Mouse (Mus musculus): Measurements from ENCODE around the gene Lias. TPM values are rescaled to one million over a fixed set of nuclear protein-coding genes. Genes with fewer than 3 reads are reported as not detected.

Lias gene
- 67.4 and 67.8 TPM in 2 replicates for polyA plus RNA-seq (2014; fragmentation: Nextera tagmentation; extraction: Ambion mirVana)

- Histone ChIP-seq H3K36me3 (ENCODE audit: control insufficient read depth, insufficient read depth, low read length) (peaks cover 14% of the 10 kb centered on the region), H3K9ac (ENCODE audit: low read length) (peak within 1 kb of the TSS; percentile 99), H3K4me2 (peak within 1 kb of the TSS; percentile 77), H3K4me1 (ENCODE audit: control insufficient read depth, insufficient read depth, low read length) (peaks cover 11% of the 10 kb centered on the region), H3K27me3 (ENCODE audit: control insufficient read depth, insufficient read depth, low read length) (no peaks in the 10 kb centered on the region), H3K9me3 (ENCODE audit: control insufficient read depth, low read length) (no peaks in the 10 kb centered on the region), H3K4me3 (ENCODE audit: low read depth, low read length) (peak within 1 kb of the TSS; percentile 99), H3K27ac (ENCODE audit: low read depth, low read length) (peak within 1 kb of the TSS; percentile 87)
- WGBS, result under 1% methylated on average over 83 of the region's 83 CpGs
- DNase-seq (ENCODE audit: low spot score, missing footprints), result peak; percentile 100
- peak; percentile 97 for ATAC-seq (ENCODE audit: low FRiP score)
These were observed at the start of gene Lias, which contains the start of gene Rpl9 for GRCm38 (mm10) chr5:65390648-65391644. Lias (plus strand) TSS chr5:65391497. Rpl9 (minus strand) TSS chr5:65391444.

DNA sequence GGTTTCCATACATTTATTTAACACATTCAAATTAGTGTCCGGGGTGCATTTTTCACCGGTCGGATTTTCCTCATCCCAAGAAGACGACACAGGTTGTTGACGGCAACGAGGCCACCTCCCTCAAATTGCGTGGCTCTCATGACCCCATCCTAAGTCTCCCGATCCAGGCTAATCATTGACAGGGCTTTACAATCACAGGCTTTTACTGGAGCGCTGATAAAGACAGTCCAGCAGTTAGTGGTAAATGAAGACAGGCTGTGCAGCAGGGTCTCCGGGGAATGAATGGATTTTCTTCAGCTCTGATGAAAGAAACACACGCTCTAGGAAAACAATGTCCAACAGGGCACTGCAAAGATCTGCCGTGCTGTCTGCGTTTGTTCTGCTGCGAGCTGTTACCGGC, 43.1 kb upstream of the Lias start, which contains the start of gene Klb:
TSS of gene Klb (plus strand) at position 147 of the 400 bp plus-strand sequence.
- H3K4me1 ChIP-seq (ENCODE audit: control insufficient read depth, insufficient read depth, low read length), result no peaks in the 10 kb centered on the region
- ATAC-seq (ENCODE audit: low FRiP score) (no peak), DNase-seq (ENCODE audit: low spot score, missing footprints) (no peak)
- WGBS, result 67% methylated on average over 15 of the region's 15 CpGs
- no peaks in the 10 kb centered on the region for H3K9me3 ChIP-seq (ENCODE audit: control insufficient read depth, low read length)
- H3K36me3 ChIP-seq (ENCODE audit: control insufficient read depth, insufficient read depth, low read length), result no peaks in the 10 kb centered on the region
- H3K4me3 ChIP-seq (ENCODE audit: low read depth, low read length), result no peak within 1 kb of the TSS
- no peak within 1 kb of the TSS for H3K27ac ChIP-seq (ENCODE audit: low read depth, low read length)
- H3K4me2 ChIP-seq, result no peak within 1 kb of the TSS
- H3K9ac ChIP-seq (ENCODE audit: low read length), result no peak within 1 kb of the TSS
- H3K27me3 ChIP-seq (ENCODE audit: control insufficient read depth, insufficient read depth, low read length), result no peaks in the 10 kb centered on the region

GRCm38 (mm10) chr5:65350508-65350907, 40.8 kb upstream of the Lias start:
- WGBS, result 72% methylated on average over 10 of the region's 10 CpGs
- Histone ChIP-seq H3K4me3 (ENCODE audit: low read depth, low read length) (no peak overlapping the region), H3K27ac (ENCODE audit: low read depth, low read length) (no peak overlapping the region), H3K36me3 (ENCODE audit: control insufficient read depth, insufficient read depth, low read length) (no peaks in the 10 kb centered on the region), H3K4me2 (no peak overlapping the region), H3K9ac (ENCODE audit: low read length) (no peak overlapping the region), H3K9me3 (ENCODE audit: control insufficient read depth, low read length) (no peaks in the 10 kb centered on the region; the same call in 1 of the 2 replicates), H3K27me3 (ENCODE audit: control insufficient read depth, insufficient read depth, low read length) (no peaks in the 10 kb centered on the region), H3K4me1 (ENCODE audit: control insufficient read depth, insufficient read depth, low read length) (no peaks in the 10 kb centered on the region)
- ATAC-seq (ENCODE audit: low FRiP score) (no peak), DNase-seq (ENCODE audit: low spot score, missing footprints) (no peak)

GRCm38 (mm10) chr5:65354097-65354496, 37.2 kb upstream of the Lias start:
- H3K36me3 ChIP-seq (ENCODE audit: control insufficient read depth, insufficient read depth, low read length), result no peaks in the 10 kb centered on the region
- no peak overlapping the region for H3K9ac ChIP-seq (ENCODE audit: low read length)
- H3K4me3 ChIP-seq (ENCODE audit: low read depth, low read length), result no peak overlapping the region
- H3K27ac ChIP-seq (ENCODE audit: low read depth, low read length), result no peak overlapping the region
- H3K4me1 ChIP-seq (ENCODE audit: control insufficient read depth, insufficient read depth, low read length), result no peaks in the 10 kb centered on the region
- 87% methylated on average over 3 of the region's 3 CpGs for WGBS
- no peaks in the 10 kb centered on the region for H3K27me3 ChIP-seq (ENCODE audit: control insufficient read depth, insufficient read depth, low read length)
- no peak overlapping the region for H3K4me2 ChIP-seq
- ATAC-seq (ENCODE audit: low FRiP score) (no peak), DNase-seq (ENCODE audit: low spot score, missing footprints) (no peak)
- no peaks in the 10 kb centered on the region; the same call in 1 of the 2 replicates for H3K9me3 ChIP-seq (ENCODE audit: control insufficient read depth, low read length)

GRCm38 (mm10) chr5:65354985-65355384, 36.3 kb upstream of the Lias start:
- Histone ChIP-seq H3K4me1 (ENCODE audit: control insufficient read depth, insufficient read depth, low read length) (no peaks in the 10 kb centered on the region), H3K4me2 (no peak overlapping the region), H3K9me3 (ENCODE audit: control insufficient read depth, low read length) (no peaks in the 10 kb centered on the region; the same call in 1 of the 2 replicates), H3K27me3 (ENCODE audit: control insufficient read depth, insufficient read depth, low read length) (no peaks in the 10 kb centered on the region), H3K36me3 (ENCODE audit: control insufficient read depth, insufficient read depth, low read length) (no peaks in the 10 kb centered on the region), H3K9ac (ENCODE audit: low read length) (no peak overlapping the region), H3K4me3 (ENCODE audit: low read depth, low read length) (no peak overlapping the region), H3K27ac (ENCODE audit: low read depth, low read length) (no peak overlapping the region)
- DNase-seq (ENCODE audit: low spot score, missing footprints), result no peak
- no peak for ATAC-seq (ENCODE audit: low FRiP score)
- 81% methylated on average over 5 of the region's 5 CpGs for WGBS

DNA sequence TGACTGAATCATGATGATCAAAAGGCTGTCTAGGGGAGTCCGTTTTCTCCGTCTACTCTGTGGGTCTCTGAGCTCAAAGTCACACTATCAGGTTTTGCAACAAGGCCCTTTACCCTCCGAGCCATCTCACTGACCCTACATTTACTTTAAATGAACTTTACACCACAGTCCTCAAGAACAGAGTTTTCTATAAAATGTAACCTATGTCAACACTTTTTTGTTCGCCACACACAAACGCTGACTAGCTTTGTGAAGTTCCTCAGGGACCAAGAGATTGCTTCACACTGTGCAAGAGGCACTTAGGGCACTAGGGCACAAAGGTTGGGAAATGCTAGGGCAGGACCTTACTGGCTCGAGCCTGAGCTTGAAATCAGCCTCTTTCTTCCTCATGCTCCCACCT, 34.4 kb upstream of the Lias start:
- Histone ChIP-seq H3K4me1 (ENCODE audit: control insufficient read depth, insufficient read depth, low read length) (no peaks in the 10 kb centered on the region), H3K9ac (ENCODE audit: low read length) (no peak overlapping the region), H3K27ac (ENCODE audit: low read depth, low read length) (no peak overlapping the region), H3K9me3 (ENCODE audit: control insufficient read depth, low read length) (no peaks in the 10 kb centered on the region; the same call in 1 of the 2 replicates), H3K4me2 (no peak overlapping the region), H3K27me3 (ENCODE audit: control insufficient read depth, insufficient read depth, low read length) (no peaks in the 10 kb centered on the region), H3K4me3 (ENCODE audit: low read depth, low read length) (no peak overlapping the region), H3K36me3 (ENCODE audit: control insufficient read depth, insufficient read depth, low read length) (no peaks in the 10 kb centered on the region)
- WGBS, result 81% methylated on average over 6 of the region's 6 CpGs
- ATAC-seq (ENCODE audit: low FRiP score), result no peak
- DNase-seq (ENCODE audit: low spot score, missing footprints), result no peak

DNA sequence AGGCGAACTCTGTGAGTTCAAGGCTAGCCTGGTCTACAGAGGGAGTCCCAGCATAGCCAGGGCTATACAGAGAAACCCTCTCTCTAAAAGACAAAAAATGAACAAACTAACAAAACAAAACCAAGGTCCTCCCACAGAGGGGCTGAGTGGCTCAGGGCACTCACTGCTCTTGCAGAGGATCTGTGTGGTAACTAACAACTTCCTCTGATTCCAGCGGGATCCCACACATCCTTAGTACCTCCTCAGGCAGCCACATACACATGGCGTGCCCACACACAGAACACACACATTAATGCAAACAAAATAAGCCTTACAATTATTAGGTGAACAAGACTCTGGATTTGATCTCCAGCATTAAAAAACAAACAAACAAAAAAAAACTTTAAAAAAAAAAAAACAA, 33.5 kb upstream of the Lias start:
- Histone ChIP-seq H3K4me3 (ENCODE audit: low read depth, low read length) (no peak overlapping the region), H3K4me2 (no peak overlapping the region), H3K9ac (ENCODE audit: low read length) (no peak overlapping the region), H3K27ac (ENCODE audit: low read depth, low read length) (no peak overlapping the region), H3K36me3 (ENCODE audit: control insufficient read depth, insufficient read depth, low read length) (no peaks in the 10 kb centered on the region), H3K9me3 (ENCODE audit: control insufficient read depth, low read length) (no peaks in the 10 kb centered on the region; the same call in 1 of the 2 replicates), H3K4me1 (ENCODE audit: control insufficient read depth, insufficient read depth, low read length) (no peaks in the 10 kb centered on the region), H3K27me3 (ENCODE audit: control insufficient read depth, insufficient read depth, low read length) (no peaks in the 10 kb centered on the region)
- WGBS, result 91% methylated on average over 3 of the region's 3 CpGs
- ATAC-seq (ENCODE audit: low FRiP score) (no peak), DNase-seq (ENCODE audit: low spot score, missing footprints) (no peak)

- Histone ChIP-seq H3K4me1 (ENCODE audit: control insufficient read depth, insufficient read depth, low read length) (no peaks in the 10 kb centered on the region), H3K4me3 (ENCODE audit: low read depth, low read length) (no peak overlapping the region), H3K36me3 (ENCODE audit: control insufficient read depth, insufficient read depth, low read length) (no peaks in the 10 kb centered on the region), H3K4me2 (no peak overlapping the region), H3K27me3 (ENCODE audit: control insufficient read depth, insufficient read depth, low read length) (no peaks in the 10 kb centered on the region), H3K9me3 (ENCODE audit: control insufficient read depth, low read length) (no peaks in the 10 kb centered on the region), H3K27ac (ENCODE audit: low read depth, low read length) (no peak overlapping the region), H3K9ac (ENCODE audit: low read length) (no peak overlapping the region)
- WGBS, result 90% methylated on average over 11 of the region's 11 CpGs
- DNase-seq (ENCODE audit: low spot score, missing footprints) (no peak), ATAC-seq (ENCODE audit: low FRiP score) (no peak)
These were observed 23.5 kb upstream of the Lias start for GRCm38 (mm10) chr5:65367837-65368236.

GRCm38 (mm10) chr5:65371551-65371950, 19.7 kb upstream of the Lias start:
- no peaks in the 10 kb centered on the region for H3K36me3 ChIP-seq (ENCODE audit: control insufficient read depth, insufficient read depth, low read length)
- no peaks in the 10 kb centered on the region for H3K4me1 ChIP-seq (ENCODE audit: control insufficient read depth, insufficient read depth, low read length)
- no peak overlapping the region for H3K4me3 ChIP-seq (ENCODE audit: low read depth, low read length)
- ATAC-seq (ENCODE audit: low FRiP score) (no peak), DNase-seq (ENCODE audit: low spot score, missing footprints) (no peak)
- H3K9ac ChIP-seq (ENCODE audit: low read length), result no peak overlapping the region
- 98% methylated on average over 7 of the region's 7 CpGs for WGBS
- no peaks in the 10 kb centered on the region for H3K27me3 ChIP-seq (ENCODE audit: control insufficient read depth, insufficient read depth, low read length)
- H3K27ac ChIP-seq (ENCODE audit: low read depth, low read length), result no peak overlapping the region
- H3K9me3 ChIP-seq (ENCODE audit: control insufficient read depth, low read length), result no peaks in the 10 kb centered on the region
- H3K4me2 ChIP-seq, result no peak overlapping the region

Data from midbrain, embryonic 11.5 days (tissue).